ENCODE assay signal across 28 mouse cellular contexts in the genomic region with DNA sequence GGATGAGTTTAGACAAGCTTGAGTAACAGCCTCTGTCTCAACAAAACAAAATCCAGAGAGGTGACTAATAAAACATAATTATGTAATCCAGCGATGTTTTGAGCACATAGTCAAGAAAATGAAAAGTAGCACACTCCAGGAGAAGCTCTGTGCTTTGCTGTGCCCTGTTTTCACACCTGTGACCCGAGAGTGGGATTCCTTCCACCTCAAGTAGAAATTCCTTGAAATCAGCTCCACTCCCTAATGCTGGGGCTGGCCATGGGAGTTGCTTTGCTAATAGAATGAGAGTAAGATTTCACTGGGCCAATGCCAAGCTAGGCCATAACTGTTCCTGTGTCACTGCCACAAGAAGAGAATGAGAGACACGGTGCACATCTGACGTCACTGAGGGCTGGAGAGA. TPM values are rescaled to one million over a fixed set of nuclear protein-coding genes. Genes with fewer than 3 reads are reported as not detected.
DNase-seq lines count a peak whose midpoint lies in the region; ATAC-seq lines count a peak whose summit lies in the region.
"Had no signal": no experiment of that assay in that cellular context is flagged by ENCODE, and none has a peak within 500 bp of the region (broad histone marks: within the 10 kb centered on the region; RNA-seq: fewer than 3 reads in every experiment).

No protein-coding gene starts in this region.

- H3K4me1 ChIP-seq in intestine, embryonic 16.5 days (ENCODE audit: control insufficient read depth, insufficient read depth, low read length): peaks cover 8% of the 10 kb centered on the region; the same call in 1 of the 2 replicates
- H3K4me1 ChIP-seq in intestine, embryonic 15.5 days (replicated peaks): peaks cover 3% of the 10 kb centered on the region; the same call in 1 of the 2 replicates
- H3K4me1 ChIP-seq: heart, embryonic 12.5 days; stomach, embryonic 15.5 days had no signal

- no peaks in the 10 kb centered on the region for H3K9me3 ChIP-seq in intestine, embryonic 16.5 days (ENCODE audit: control insufficient read depth, low read length)
- H3K9me3 ChIP-seq in intestine, embryonic 15.5 days: no peaks in the 10 kb centered on the region
- H3K9me3 ChIP-seq: G1E; heart, embryonic 12.5 days; liver, embryonic 12.5 days; midbrain, embryonic 10.5 days; stomach, embryonic 15.5 days had no signal

- no peak overlapping the region for H3K9ac ChIP-seq in intestine, embryonic 16.5 days (ENCODE audit: low read depth, low read length)
- no peak overlapping the region for H3K9ac ChIP-seq in intestine, embryonic 15.5 days
- H3K9ac ChIP-seq: heart, embryonic 12.5 days; hindbrain, embryonic 14.5 days; liver, embryonic 12.5 days; liver, postnatal 0 days; stomach, embryonic 15.5 days had no signal

- peak overlapping the region; percentile 45 for H3K27ac ChIP-seq in intestine, embryonic 16.5 days (ENCODE audit: low read length)
- H3K27ac ChIP-seq in intestine, embryonic 15.5 days: no peak overlapping the region
- H3K27ac ChIP-seq: hindbrain, embryonic 14.5 days; liver, embryonic 12.5 days; midbrain, embryonic 10.5 days; stomach, embryonic 15.5 days had no signal

- 56% methylated on average over 4 of the region's 4 CpGs for WGBS in intestine, embryonic 16.5 days
- WGBS in intestine, embryonic 15.5 days: 58% methylated on average over 4 of the region's 4 CpGs

- no peaks in the 10 kb centered on the region for H3K27me3 ChIP-seq in intestine, embryonic 16.5 days (replicated peaks; ENCODE audit: control insufficient read depth, insufficient read depth, low read length)
- H3K27me3 ChIP-seq in intestine, embryonic 15.5 days (replicated peaks): no peaks in the 10 kb centered on the region
- H3K27me3 ChIP-seq: heart, embryonic 12.5 days; liver, embryonic 12.5 days; Patski; stomach, embryonic 15.5 days had no signal

- ATAC-seq in intestine, embryonic 16.5 days: no peak
- no peak for ATAC-seq in intestine, embryonic 15.5 days
- ATAC-seq: forebrain, embryonic 14.5 days; liver, embryonic 12.5 days; liver, postnatal 0 days; midbrain, embryonic 16.5 days had no signal

- H3K4me2 ChIP-seq in intestine, embryonic 16.5 days (ENCODE audit: low read depth, low read length): no peak overlapping the region
- H3K4me2 ChIP-seq in intestine, embryonic 15.5 days (replicated peaks): no peak overlapping the region
- H3K4me2 ChIP-seq: heart, embryonic 12.5 days; hindbrain, embryonic 14.5 days; liver, embryonic 12.5 days; stomach, embryonic 15.5 days had no signal

- DNase-seq in adrenal gland, adult 2 months: peak; percentile 7
- no peak for DNase-seq in adrenal gland, adult 18-20 months (ENCODE audit: low spot score in 2 of 2)
- DNase-seq in Muller cell, postnatal 12 days (ENCODE audit: inconsistent ontology term): peak; percentile 58
- DNase-seq in lung, postnatal 10 days: peak; percentile 21
- DNase-seq in thymus, postnatal 0 days (ENCODE audit: low spot score): no peak
- no peak for DNase-seq in layer of hippocampus, adult 11-12 months (ENCODE audit: low spot score)
- DNase-seq: cerebellum, adult 18-20 months; cerebellum, postnatal 10 days; gastrocnemius, postnatal 14 days; heart, adult 18-20 months; kidney, adult 2 months; kidney, postnatal 25 days; layer of hippocampus, postnatal 36 days; left cerebral cortex, postnatal 4 days; liver, postnatal 0 days; right cerebral cortex, postnatal 25 days; thymus, postnatal 14 days had no signal

- no peaks in the 10 kb centered on the region for H3K36me3 ChIP-seq in intestine, embryonic 16.5 days (ENCODE audit: control insufficient read depth, insufficient read depth, low read length)
- H3K36me3 ChIP-seq in intestine, embryonic 15.5 days: no peaks in the 10 kb centered on the region
- H3K36me3 ChIP-seq: midbrain, embryonic 10.5 days; stomach, embryonic 15.5 days had no signal

- H3K4me3 ChIP-seq in intestine, embryonic 16.5 days (ENCODE audit: low read length): no peak overlapping the region
- H3K4me3 ChIP-seq in intestine, embryonic 15.5 days (replicated peaks): no peak overlapping the region
- H3K4me3 ChIP-seq: heart, embryonic 12.5 days; liver, embryonic 12.5 days; midbrain, embryonic 10.5 days; stomach, embryonic 15.5 days had no signal

RNA-seq across cellular contexts. Expression of a gene that starts 38.1 kb away (rescaled TPM):
- 100 to 1,000 TPM in 1 of 2 experiments, 10 to 100 TPM in 1; 90.1 to 101 TPM for total RNA-seq in adrenal gland, adult 2 months (2021)
- polyA plus RNA-seq in adrenal gland, adult 2 months (2012; rRNA removed): 3.7 and 4.3 TPM in 2 replicates
- 100 to 1,000 TPM in 1 of 2 experiments, 10 to 100 TPM in 1; 92.6 to 101 TPM for total RNA-seq in adrenal gland, adult 18-20 months (2021)
- polyA plus RNA-seq in intestine, embryonic 16.5 days (2015; fragmentation: Nextera tagmentation; extraction: Ambion mirVana): 196 and 202 TPM in 2 replicates
- polyA plus RNA-seq in intestine, embryonic 15.5 days (2015; fragmentation: Nextera tagmentation; extraction: Ambion mirVana): 167 and 190 TPM in 2 replicates
- polyA plus RNA-seq in thymus, postnatal 0 days (2015; fragmentation: Nextera tagmentation; extraction: Ambion mirVana): 111 and 116 TPM in 2 replicates

RNA-seq across cellular contexts. Expression of a gene that starts 38.2 kb away (rescaled TPM):
- 10 to 100 TPM; 13.6 to 17.2 TPM for total RNA-seq in adrenal gland, adult 2 months (2021)
- 4.0 and 4.4 TPM in 2 replicates for polyA plus RNA-seq in adrenal gland, adult 2 months (2012; rRNA removed)
- total RNA-seq in adrenal gland, adult 18-20 months (2021): 10 to 100 TPM; 11.8 to 14.3 TPM
- 70.5 and 84.6 TPM in 2 replicates for polyA plus RNA-seq in intestine, embryonic 16.5 days (2015; fragmentation: Nextera tagmentation; extraction: Ambion mirVana)
- 91.1 and 97.2 TPM in 2 replicates for polyA plus RNA-seq in intestine, embryonic 15.5 days (2015; fragmentation: Nextera tagmentation; extraction: Ambion mirVana)
- polyA plus RNA-seq in thymus, postnatal 0 days (2015; fragmentation: Nextera tagmentation; extraction: Ambion mirVana): 108 and 112 TPM in 2 replicates

RNA-seq across cellular contexts. Expression of a gene that starts 48.5 kb away (rescaled TPM):
- under 1 TPM; 0.23 to 0.62 TPM for total RNA-seq in adrenal gland, adult 2 months (2021)
- 0.03 and 0.15 TPM in 2 replicates for polyA plus RNA-seq in adrenal gland, adult 2 months (2012; rRNA removed)
- total RNA-seq in adrenal gland, adult 18-20 months (2021): under 1 TPM; 0.45 to 0.70 TPM
- 17.8 and 19.9 TPM in 2 replicates for polyA plus RNA-seq in intestine, embryonic 16.5 days (2015; fragmentation: Nextera tagmentation; extraction: Ambion mirVana)
- polyA plus RNA-seq in intestine, embryonic 15.5 days (2015; fragmentation: Nextera tagmentation; extraction: Ambion mirVana): 11.0 and 11.2 TPM in 2 replicates
- 0.20 and 0.44 TPM in 2 replicates for polyA plus RNA-seq in thymus, postnatal 0 days (2015; fragmentation: Nextera tagmentation; extraction: Ambion mirVana)
- polyA plus RNA-seq: Patski had no signal

Comparison
In these comparisons a context has a peak if more than half of its experiments do, and no peak if none do; other contexts are left out.
1. DNase-seq: peak in adrenal gland, adult 2 months (single experiment), Muller cell, postnatal 12 days (single experiment) and lung, postnatal 10 days (single experiment); none in adrenal gland, adult 18-20 months (0 of 2), thymus, postnatal 0 days (single experiment) and layer of hippocampus, adult 11-12 months (single experiment).
2. RNA of a gene that starts 38.1 kb away (polyA plus RNA-seq): 196 to 202 TPM in intestine, embryonic 16.5 days, 167 to 190 TPM in intestine, embryonic 15.5 days and 111 to 116 TPM in thymus, postnatal 0 days; 3.7 to 4.3 TPM in adrenal gland, adult 2 months; every median in the first group is over 10 times any median in the second.
3. RNA of a gene that starts 38.2 kb away (polyA plus RNA-seq): 108 to 112 TPM in thymus, postnatal 0 days, 91.1 to 97.2 TPM in intestine, embryonic 15.5 days and 70.5 to 84.6 TPM in intestine, embryonic 16.5 days; 4.0 to 4.4 TPM in adrenal gland, adult 2 months; every median in the first group is over 10 times any median in the second.